Mouse (Mus musculus): ENCODE data around the gene Ppara. TPM values are rescaled to one million over a fixed set of nuclear protein-coding genes. Genes with fewer than 3 reads are reported as not detected.

Gene Ppara
- polyA plus RNA-seq, 1 experiment, result 5.3 TPM

- DNase-seq (ENCODE audit: low read depth, low spot score), result no peak
- 52% methylated on average over 8 of the region's 8 CpGs for WGBS
Observed at GRCm38 (mm10) chr15:85704341-85705012, 30.3 kb upstream of the Ppara start.

- WGBS, result 68% methylated on average over 9 of the region's 9 CpGs
- no peak for DNase-seq (ENCODE audit: low read depth, low spot score)
Observed at GRCm38 (mm10) chr15:85705013-85705528, 29.7 kb upstream of the Ppara start.

DNA sequence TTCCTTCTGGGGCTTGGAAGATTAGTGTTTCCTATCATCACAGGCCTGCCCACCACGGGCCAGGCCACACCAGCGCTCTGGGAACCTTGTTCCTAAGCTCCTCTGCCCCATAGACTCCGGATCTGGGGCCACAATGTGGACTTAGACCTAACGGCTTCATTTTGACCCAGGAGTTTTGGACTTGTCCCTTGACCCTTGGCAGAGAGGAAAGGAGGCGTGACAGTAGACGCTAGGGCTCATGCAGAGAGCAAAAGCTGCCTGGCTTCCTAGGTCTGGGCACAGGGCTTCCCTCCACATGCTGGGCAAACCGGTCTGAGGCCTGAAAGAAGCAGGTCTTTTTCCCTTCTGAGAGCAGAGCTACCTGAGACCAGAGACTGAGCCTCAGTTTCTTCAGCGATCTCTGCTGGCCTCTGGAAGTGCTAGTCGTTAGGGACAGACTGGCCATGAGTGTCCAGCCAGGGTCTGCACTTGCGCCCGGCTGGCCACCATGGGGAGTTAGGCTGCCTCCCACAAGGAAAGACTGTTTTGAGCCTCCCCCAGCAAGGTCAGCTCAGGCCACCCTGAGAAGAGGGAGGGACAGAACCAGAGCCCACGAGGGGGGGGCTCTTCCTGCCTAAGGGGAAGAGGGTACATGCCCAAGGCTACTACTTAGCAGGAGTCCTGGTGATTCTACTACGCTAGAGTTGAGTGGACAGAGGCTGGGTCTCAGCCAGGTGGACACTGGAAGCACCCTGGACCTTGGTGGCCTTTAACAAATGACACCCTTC is 29.0 kb upstream of the Ppara start:
- no peak for DNase-seq (ENCODE audit: low read depth, low spot score)
- 53% methylated on average over 13 of the region's 13 CpGs for WGBS

- DNase-seq (ENCODE audit: low read depth, low spot score), result no peak
- WGBS, result 84% methylated on average over 8 of the region's 8 CpGs
Observed at GRCm38 (mm10) chr15:85706527-85706926, 28.3 kb upstream of the Ppara start.

DNA sequence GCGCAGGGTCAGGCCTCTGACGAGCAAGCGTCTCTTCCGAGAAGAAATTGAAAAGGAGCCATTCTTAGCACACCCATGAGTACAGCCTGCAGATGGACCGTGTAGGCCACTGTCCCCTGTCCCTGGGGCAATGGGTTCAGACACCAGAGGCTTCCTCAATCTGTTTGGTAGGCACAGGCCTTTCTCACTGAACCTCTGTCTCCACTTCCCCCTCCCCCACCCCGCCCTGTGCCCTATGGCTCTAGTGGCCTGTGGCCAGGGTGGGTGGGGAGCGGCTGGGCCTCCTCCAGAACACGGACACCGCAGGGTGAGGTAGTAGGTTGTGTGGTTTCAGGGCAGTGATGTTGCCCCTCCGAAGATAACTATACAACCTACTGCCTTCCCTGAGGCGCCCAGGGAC is 27.8 kb upstream of the Ppara start:
- DNase-seq (ENCODE audit: low read depth, low spot score), result no peak
- WGBS, result 66% methylated on average over 11 of the region's 11 CpGs

GRCm38 (mm10) chr15:85707458-85708030 is 27.2 kb upstream of the Ppara start:
- WGBS, result 77% methylated on average over 7 of the region's 7 CpGs
- no peak for DNase-seq (ENCODE audit: low read depth, low spot score)

- 66% methylated on average over 2 of the region's 2 CpGs for WGBS
- DNase-seq (ENCODE audit: low read depth, low spot score), result no peak
Observed at GRCm38 (mm10) chr15:85708217-85708616, 26.6 kb upstream of the Ppara start.

GRCm38 (mm10) chr15:85708843-85709242 is 25.9 kb upstream of the Ppara start:
- 36% methylated on average over 4 of the region's 4 CpGs for WGBS
- DNase-seq (ENCODE audit: low read depth, low spot score), result no peak

GRCm38 (mm10) chr15:85709268-85709973 is 25.4 kb upstream of the Ppara start:
- DNase-seq (ENCODE audit: low read depth, low spot score), result no peak
- WGBS, result 29% methylated on average over 10 of the region's 10 CpGs

- DNase-seq (ENCODE audit: low read depth, low spot score), result no peak
Observed at GRCm38 (mm10) chr15:85710179-85710578, 24.6 kb upstream of the Ppara start.

DNA sequence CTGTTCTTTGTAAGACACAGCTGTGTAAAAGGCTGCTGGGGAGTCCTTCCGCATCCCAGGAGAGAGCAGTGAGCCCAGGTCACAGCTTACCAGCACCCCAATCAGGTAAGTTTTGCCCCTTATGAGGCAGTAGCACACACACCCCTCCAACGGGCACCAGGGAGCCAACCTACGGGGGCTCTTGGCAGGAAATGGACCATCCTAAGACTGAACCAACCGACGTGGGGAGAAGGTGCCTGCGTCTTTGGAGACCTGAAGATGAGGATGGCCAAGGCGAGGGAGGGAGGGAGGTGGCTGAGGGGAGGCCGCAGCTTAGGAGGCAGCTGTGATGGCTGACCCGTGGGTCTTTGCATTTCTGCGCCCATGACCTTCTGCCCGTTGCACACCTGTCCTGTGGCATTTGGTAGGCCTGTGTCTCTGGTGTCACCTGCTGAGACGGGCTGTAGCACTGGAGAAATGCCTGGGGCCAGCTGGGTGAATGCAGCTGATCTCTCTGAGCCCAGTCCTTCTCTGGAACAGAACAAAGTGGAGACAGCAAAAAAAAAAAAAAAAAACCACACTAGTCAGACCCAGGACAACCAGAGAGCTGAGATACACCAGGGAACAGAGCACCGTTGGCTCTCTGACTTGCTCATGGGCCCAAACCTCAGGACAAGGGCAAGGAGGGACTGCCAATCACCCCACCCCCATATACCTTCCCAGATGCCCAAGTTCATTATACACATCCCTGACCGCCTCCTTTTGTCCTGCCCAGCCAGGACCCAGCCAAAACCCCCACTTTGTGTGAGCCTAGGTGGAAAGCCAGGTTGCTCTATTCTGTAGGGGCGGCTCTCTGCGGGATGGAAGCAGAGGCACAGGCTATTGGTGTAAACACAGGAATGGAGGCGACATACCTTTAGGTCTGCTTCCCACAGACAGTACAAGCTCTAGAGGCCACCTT is 23.9 kb upstream of the Ppara start:
- 84% methylated on average over 17 of the region's 17 CpGs for WGBS
- DNase-seq (ENCODE audit: low read depth, low spot score), result no peak

More at GRCm38 (mm10) chr15:85710179-85710578, 24.6 kb upstream of the Ppara start:
- whole genome bisulfite sequencing, result 0% methylated on average over 8 of the region's 8 CpGs

GRCm38 (mm10) chr15:85712565-85713168 is 22.1 kb upstream of the Ppara start:
- DNase-seq (ENCODE audit: low read depth, low spot score), result no peak
- 45% methylated on average over 5 of the region's 5 CpGs for WGBS

- WGBS, result 89% methylated on average over 9 of the region's 9 CpGs
Observed at GRCm38 (mm10) chr15:85713417-85713816, 21.4 kb upstream of the Ppara start.

DNA sequence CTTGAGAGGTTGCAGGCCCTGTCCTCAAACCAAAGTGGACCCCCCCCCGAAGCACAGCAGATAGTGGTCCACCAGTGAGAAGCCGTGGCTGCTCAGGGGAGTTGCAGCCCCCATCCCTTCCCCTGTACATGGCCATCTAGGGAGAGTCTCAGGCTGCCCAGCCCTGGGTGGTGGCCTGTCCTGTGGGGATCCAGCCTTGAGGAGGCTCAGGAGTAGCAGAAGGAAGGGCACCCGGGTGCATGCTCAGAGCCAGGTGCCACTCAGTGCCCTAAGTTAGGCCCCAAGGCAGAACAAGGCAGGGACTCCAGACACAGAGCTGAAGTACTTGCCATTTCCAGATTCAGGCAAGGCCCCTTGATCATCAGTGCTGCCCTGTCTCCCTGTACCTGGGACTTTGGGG is 19.7 kb upstream of the Ppara start:
- no peak for DNase-seq (ENCODE audit: low read depth, low spot score)
- WGBS, result 80% methylated on average over 3 of the region's 3 CpGs

More at GRCm38 (mm10) chr15:85713417-85713816, 21.4 kb upstream of the Ppara start:
- no peak for DNase-seq (ENCODE audit: low read depth, low spot score)

DNA sequence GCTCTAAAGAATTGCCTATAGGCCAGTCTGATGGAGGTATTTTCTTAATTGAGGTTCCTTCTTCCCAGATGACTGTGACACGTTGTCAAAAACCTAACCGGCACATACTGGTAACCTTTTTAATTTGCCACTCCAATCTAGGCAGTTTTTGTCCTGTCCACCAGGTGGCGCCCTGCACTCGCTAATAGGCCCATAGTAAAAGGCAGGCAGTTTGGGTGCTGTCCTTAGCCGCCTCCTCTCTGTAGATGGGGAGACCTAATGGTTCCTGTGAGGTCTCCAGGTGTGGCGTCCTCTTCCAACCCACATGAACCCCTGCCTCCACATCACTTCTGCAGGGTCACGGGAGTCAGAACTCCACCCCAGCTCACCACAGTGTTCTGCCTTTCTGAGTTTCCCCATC is 18.7 kb upstream of the Ppara start:
- 2% methylated on average over 7 of the region's 7 CpGs for WGBS
- no peak for DNase-seq (ENCODE audit: low read depth, low spot score)

- 81% methylated on average over 5 of the region's 5 CpGs for WGBS
- no peak for DNase-seq (ENCODE audit: low read depth, low spot score)
Observed at GRCm38 (mm10) chr15:85716591-85716990, 18.2 kb upstream of the Ppara start.

DNA sequence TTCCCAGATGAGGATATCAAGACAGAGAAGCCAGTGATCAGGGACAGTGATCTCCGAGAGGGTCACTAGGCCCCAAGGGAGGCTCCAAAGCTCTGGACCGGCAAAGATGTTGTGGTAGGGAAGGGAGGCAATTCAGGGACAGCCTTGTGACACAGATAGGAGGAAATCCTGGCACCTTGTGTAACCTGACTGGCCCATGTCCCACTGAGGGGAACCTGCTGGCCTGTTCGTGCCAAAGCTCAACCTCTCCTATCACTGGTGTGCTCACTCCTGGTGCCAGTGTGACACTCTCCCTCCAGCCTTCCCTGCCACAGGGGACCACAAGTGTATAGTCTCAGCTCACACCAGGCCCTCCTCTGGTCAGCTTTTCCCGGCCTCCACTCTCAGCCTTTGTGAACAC is 17.8 kb upstream of the Ppara start:
- WGBS, result 69% methylated on average over 4 of the region's 4 CpGs
- no peak for DNase-seq (ENCODE audit: low read depth, low spot score)

GRCm38 (mm10) chr15:85717800-85718199 is 17.0 kb upstream of the Ppara start:
- no peak for DNase-seq (ENCODE audit: low read depth, low spot score)
- 71% methylated on average over 2 of the region's 2 CpGs for WGBS

GRCm38 (mm10) chr15:85719017-85719416 is 15.8 kb upstream of the Ppara start:
- no peak for DNase-seq (ENCODE audit: low read depth, low spot score)
- 38% methylated on average over 7 of the region's 7 CpGs for WGBS

All from large intestine, adult 2 months (tissue).